Mouse (Mus musculus): ENCODE results near the gene Gm13057.
"Not testable (repeated sequence)": the region's sequence is repeated elsewhere in the genome, so short reads cannot be mapped to it uniquely, and the experiment has no call there.

The Gm13057 gene

GRCm38 (mm10) chr4:143551400-143551799 is at the start of gene Gm13057, which contains the start of gene BC080695:
Gene Gm13057, plus strand, starts transcription at chr4:143551709.
Gene BC080695, plus strand, starts transcription at chr4:143551700.
- DNase-seq (ENCODE audit: low spot score in 2 of 2), result not testable (repeated sequence)

- DNase-seq (ENCODE audit: low spot score in 2 of 2), result no peak
Observed at GRCm38 (mm10) chr4:143511043-143511442, 40.5 kb upstream of the Gm13057 start, which contains the start of gene Gm13043. Gene Gm13043, plus strand, starts transcription at chr4:143511343.

- DNase-seq (ENCODE audit: low spot score in 2 of 2), result not testable (repeated sequence)
Observed at GRCm38 (mm10) chr4:143535654-143536053, 15.9 kb upstream of the Gm13057 start, which contains the start of gene Gm13040. Gene Gm13040, plus strand, starts transcription at chr4:143535954.

Data from thymus, postnatal 10 days (tissue).